Mouse (Mus musculus) midbrain, embryonic 16.5 days (tissue): ENCODE results near the gene Tex13b. TPM values are rescaled to one million over a fixed set of nuclear protein-coding genes. Genes with fewer than 3 reads are reported as not detected.
"Not testable (repeated sequence)": the region's sequence is repeated elsewhere in the genome, so short reads cannot be mapped to it uniquely, and the experiment has no call there.

Experiments used
- ATAC-seq: fragments of 200-750 bp; cut with Nextera tagmentation; 2 replicates; pipeline ENCODE4 v1.8.0; 2017; ENCODE audit warnings: moderate TSS enrichment
- H3K27ac ChIP-seq: fragments of 300-500 bp; sonication (generic); 2 replicates; pipeline ENCODE4 v1.5.1; 2014; ENCODE audit warnings: mild to moderate bottlenecking, low read length, mixed read lengths
- H3K27me3 ChIP-seq: fragments of 300-500 bp; sonication (generic); 2 replicates; pipeline ENCODE4 v1.6.1; 2014; ENCODE audit warnings: low read depth, low read length, mixed read lengths; ENCODE audit not compliant: control insufficient read depth, insufficient read depth
- H3K36me3 ChIP-seq: fragments of 300-500 bp; sonication (generic); 2 replicates; pipeline ENCODE4 v1.6.1; 2014; ENCODE audit warnings: mild to moderate bottlenecking, low read length, moderate library complexity, mixed read lengths; ENCODE audit not compliant: control insufficient read depth, insufficient read depth
- H3K4me1 ChIP-seq: fragments of 300-500 bp; sonication (generic); 2 replicates; pipeline ENCODE4 v1.6.1; 2014; ENCODE audit warnings: mild to moderate bottlenecking, low read length, mixed read lengths; ENCODE audit not compliant: control insufficient read depth, insufficient read depth
- H3K4me2 ChIP-seq: fragments of 300-500 bp; sonication (generic); 2 replicates; pipeline ENCODE4 v1.6.1; 2014; ENCODE audit warnings: mild to moderate bottlenecking, low read length, mixed read lengths
- H3K4me3 ChIP-seq: fragments of 300-500 bp; sonication (generic); 2 replicates; pipeline ENCODE4 v1.5.1; 2014; ENCODE audit warnings: low read depth, mild to moderate bottlenecking, low read length, moderate library complexity, mixed read lengths
- H3K9ac ChIP-seq: fragments of 300-500 bp; sonication (generic); 2 replicates; pipeline ENCODE4 v1.6.1; 2014; ENCODE audit warnings: low read depth, low read length, mixed read lengths
- H3K9me3 ChIP-seq: fragments of 300-500 bp; sonication (generic); replicated peaks from 2 replicates; pipeline ENCODE4 v1.6.1; 2014; ENCODE audit warnings: mild to moderate bottlenecking, low read length, mixed read lengths; ENCODE audit not compliant: control insufficient read depth, poor library complexity, severe bottlenecking
- WGBS: fragments of 180-500 bp; shearing (Covaris S2); extraction: QIAGEN DNeasy Blood & Tissue Kit; methylation state at CpG from one replicate; pipeline ENCODE4 v1.1.7; 2014; 5-methylcytosine and 5-hydroxymethylcytosine counted together
- polyA plus RNA-seq: library from polyadenylated mRNA; unstranded; fragments of >200 nt; fragmentation: Nextera tagmentation; extraction: Ambion mirVana; gene quantifications from 2 replicates; pipeline ENCODE4 v1.2.1, GENCODE M21; 2015

The Tex13b gene
- not detected in 2 replicates for polyA plus RNA-seq

- H3K4me2 ChIP-seq = no peak within 1 kb of the TSS
- 94% methylated on average over 22 of the region's 22 CpGs for WGBS
- ATAC-seq = no peak
Measured at GRCm38 (mm10) chrX:140813312-140814006, at the start of gene Tex13b. Gene Tex13b, minus strand, starts transcription at chrX:140813433.

GRCm38 (mm10) chrX:140862760-140863159 lies 49.5 kb upstream of the Tex13b start:
- Histone ChIP-seq H3K4me2 (no peak overlapping the region), H3K27ac (no peak overlapping the region), H3K4me3 (no peak overlapping the region), H3K4me1 (no peaks in the 10 kb centered on the region), H3K9ac (no peak overlapping the region), H3K9me3 (no peaks in the 10 kb centered on the region), H3K27me3 (no peaks in the 10 kb centered on the region; the same call in 1 of the 2 replicates), H3K36me3 (no peaks in the 10 kb centered on the region)
- 97% methylated on average over 6 of the region's 6 CpGs for WGBS
- no peak for ATAC-seq

More at GRCm38 (mm10) chrX:140813312-140814006, at the start of gene Tex13b:
- H3K4me3 ChIP-seq = no peak within 1 kb of the TSS
- H3K4me1 ChIP-seq = no peaks in the 10 kb centered on the region
- H3K36me3 ChIP-seq = no peaks in the 10 kb centered on the region
- H3K9ac ChIP-seq = no peak within 1 kb of the TSS
- no peak within 1 kb of the TSS for H3K27ac ChIP-seq
- H3K9me3 ChIP-seq = no peaks in the 10 kb centered on the region
- peaks cover 3% of the 10 kb centered on the region; the same call in 1 of the 2 replicates for H3K27me3 ChIP-seq

- H3K9me3 ChIP-seq = no peaks in the 10 kb centered on the region
- no peak overlapping the region for H3K4me3 ChIP-seq
- H3K4me2 ChIP-seq = no peak overlapping the region
- no peak overlapping the region for H3K9ac ChIP-seq
- H3K4me1 ChIP-seq = no peaks in the 10 kb centered on the region
- no peak for ATAC-seq
- H3K27me3 ChIP-seq = no peaks in the 10 kb centered on the region
- H3K27ac ChIP-seq = no peak overlapping the region
- WGBS = 41% methylated on average over 2 of the region's 2 CpGs
- no peaks in the 10 kb centered on the region for H3K36me3 ChIP-seq
Measured at GRCm38 (mm10) chrX:140857445-140857844, 44.2 kb upstream of the Tex13b start.

- not testable (repeated sequence) for H3K9me3 ChIP-seq, H3K27me3 ChIP-seq, H3K4me2 ChIP-seq, H3K27ac ChIP-seq, H3K36me3 ChIP-seq, H3K4me3 ChIP-seq, H3K9ac ChIP-seq, H3K4me1 ChIP-seq
- ATAC-seq = 0 out of 2 replicates have a peak, but pooled peaks have one; percentile 58
- 60% methylated on average over 5 of the region's 5 CpGs for WGBS
Measured at GRCm38 (mm10) chrX:140857040-140857439, 43.8 kb upstream of the Tex13b start.

GRCm38 (mm10) chrX:140854561-140854960 lies 41.3 kb upstream of the Tex13b start:
- H3K27me3 ChIP-seq = no peaks in the 10 kb centered on the region
- no peaks in the 10 kb centered on the region for H3K9me3 ChIP-seq
- no peak for ATAC-seq
- 70% methylated on average over 3 of the region's 3 CpGs for WGBS
- H3K27ac ChIP-seq = no peak overlapping the region
- H3K4me1 ChIP-seq = no peaks in the 10 kb centered on the region
- no peak overlapping the region for H3K4me3 ChIP-seq
- no peaks in the 10 kb centered on the region for H3K36me3 ChIP-seq
- H3K9ac ChIP-seq = no peak overlapping the region
- no peak overlapping the region for H3K4me2 ChIP-seq

GRCm38 (mm10) chrX:140845401-140845800 lies 32.2 kb upstream of the Tex13b start:
- H3K27ac ChIP-seq, H3K4me2 ChIP-seq, ATAC-seq, H3K4me1 ChIP-seq, H3K27me3 ChIP-seq, H3K9ac ChIP-seq, H3K4me3 ChIP-seq, H3K9me3 ChIP-seq, H3K36me3 ChIP-seq: not testable (repeated sequence)
- 100% methylated on average over 1 of the region's 1 CpGs for WGBS

GRCm38 (mm10) chrX:140839887-140840286 lies 26.7 kb upstream of the Tex13b start:
- H3K9me3 ChIP-seq = no peaks in the 10 kb centered on the region
- no peak for ATAC-seq
- no peak overlapping the region for H3K4me2 ChIP-seq
- H3K9ac ChIP-seq = no peak overlapping the region
- H3K27ac ChIP-seq = no peak overlapping the region
- no peaks in the 10 kb centered on the region for H3K27me3 ChIP-seq
- H3K4me1 ChIP-seq = no peaks in the 10 kb centered on the region
- no peak overlapping the region for H3K4me3 ChIP-seq
- WGBS = 63% methylated on average over 4 of the region's 4 CpGs
- H3K36me3 ChIP-seq = no peaks in the 10 kb centered on the region

GRCm38 (mm10) chrX:140838077-140838476 lies 24.8 kb upstream of the Tex13b start:
- Histone ChIP-seq H3K27ac (no peak overlapping the region), H3K9ac (no peak overlapping the region), H3K9me3 (no peaks in the 10 kb centered on the region), H3K4me1 (no peaks in the 10 kb centered on the region), H3K36me3 (no peaks in the 10 kb centered on the region), H3K4me3 (no peak overlapping the region), H3K27me3 (no peaks in the 10 kb centered on the region), H3K4me2 (no peak overlapping the region)
- ATAC-seq = no peak
- WGBS = 80% methylated on average over 3 of the region's 3 CpGs

GRCm38 (mm10) chrX:140831706-140832105 lies 18.5 kb upstream of the Tex13b start:
- Histone ChIP-seq H3K4me3 (no peak overlapping the region), H3K4me2 (no peak overlapping the region), H3K4me1 (no peaks in the 10 kb centered on the region), H3K27me3 (no peaks in the 10 kb centered on the region), H3K27ac (no peak overlapping the region), H3K36me3 (no peaks in the 10 kb centered on the region), H3K9ac (no peak overlapping the region), H3K9me3 (no peaks in the 10 kb centered on the region)
- WGBS = 59% methylated on average over 4 of the region's 4 CpGs
- no peak for ATAC-seq
